Mouse (Mus musculus) layer of hippocampus, adult 2 months (tissue): ENCODE data around the gene Tmprss15. TPM values are rescaled to one million over a fixed set of nuclear protein-coding genes. Genes with fewer than 3 reads are reported as not detected.

Source experiments
- DNase-seq, 2 experiments: peaks; one replicate each; pipeline ENCODE4 v3.0.0; 2022; ENCODE audit warnings: low spot score in 2 of 2
- H3K27ac ChIP-seq: fragments of 200-600 bp; 2 replicates; pipeline ENCODE4 v1.8.1; 2022
- H3K4me3 ChIP-seq: fragments of 200-600 bp; 2 replicates; pipeline ENCODE4 v1.8.1; 2022; ENCODE audit warnings: mild to moderate bottlenecking
- CTCF ChIP-seq: fragments of 200-600 bp; conservative IDR thresholded peaks from 2 replicates; pipeline ENCODE4 v1.8.1; 2022; ENCODE audit warnings: antibody characterized with exemption, mild to moderate bottlenecking, moderate library complexity
- total RNA-seq, 2 experiments: library from RNA; stranded (reverse); gene quantifications; 2 replicates each; pipeline ENCODE4 v1.2.3; 2021

Tmprss15 gene
- total RNA-seq, 2 experiments from 2014 or later = not detected

DNA sequence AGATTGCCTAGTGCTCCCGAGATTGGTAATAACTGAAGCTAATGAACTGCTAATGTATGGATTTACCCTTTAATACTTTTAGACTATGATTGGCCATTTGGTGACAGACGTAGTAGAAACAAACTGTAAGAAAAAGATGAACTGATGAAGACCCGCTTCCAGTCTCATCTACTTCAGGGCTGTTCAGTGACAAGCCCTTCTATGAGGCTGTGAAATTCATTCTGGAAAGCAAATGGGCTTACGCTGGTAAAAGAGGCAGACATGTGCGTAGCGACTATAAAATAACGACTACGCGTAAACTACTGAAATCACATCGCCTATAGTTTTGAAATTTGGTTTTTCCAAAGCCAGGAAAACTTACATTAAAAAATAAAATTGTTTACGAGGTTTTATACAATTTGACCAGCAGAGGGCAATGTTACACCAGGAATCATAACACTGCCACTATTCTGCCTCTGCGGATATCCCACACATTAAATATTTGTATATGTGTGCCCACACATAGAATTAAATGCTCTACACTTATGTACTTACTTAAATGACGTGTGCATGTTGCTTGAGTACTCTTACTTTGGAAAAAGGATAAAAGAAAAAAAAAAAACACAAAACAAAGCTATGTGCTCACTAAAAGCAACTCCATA lies 121.7 kb downstream of the Tmprss15 start:
- Histone ChIP-seq H3K27ac (no peak overlapping the region), H3K4me3 (no peak overlapping the region)
- peak; percentile 82 for TF ChIP-seq CTCF
- peak in 1 of 2 experiments; percentile 5 for DNase-seq

DNA sequence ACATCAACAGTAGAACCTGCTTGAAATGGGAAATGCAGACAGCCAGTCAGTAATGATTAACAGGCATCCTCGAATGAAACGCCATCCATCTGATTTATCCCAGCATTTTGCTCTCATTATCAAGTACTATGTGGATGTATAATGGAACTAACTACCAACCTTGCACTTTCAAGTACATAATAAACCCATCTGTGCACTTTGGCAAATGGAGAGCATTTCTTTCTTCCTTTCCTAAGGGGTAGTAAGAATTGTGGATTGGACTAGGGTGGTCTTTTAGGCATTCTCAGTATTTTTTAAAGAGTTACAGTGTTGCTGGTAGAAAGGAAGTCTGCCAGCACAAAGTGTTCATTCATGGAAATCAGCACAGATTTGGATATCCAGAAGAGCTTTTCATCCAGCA lies 133.5 kb downstream of the Tmprss15 start:
- Histone ChIP-seq H3K4me3 (no peak overlapping the region), H3K27ac (no peak overlapping the region)
- TF ChIP-seq CTCF = no peak
- no peak for DNase-seq

DNA sequence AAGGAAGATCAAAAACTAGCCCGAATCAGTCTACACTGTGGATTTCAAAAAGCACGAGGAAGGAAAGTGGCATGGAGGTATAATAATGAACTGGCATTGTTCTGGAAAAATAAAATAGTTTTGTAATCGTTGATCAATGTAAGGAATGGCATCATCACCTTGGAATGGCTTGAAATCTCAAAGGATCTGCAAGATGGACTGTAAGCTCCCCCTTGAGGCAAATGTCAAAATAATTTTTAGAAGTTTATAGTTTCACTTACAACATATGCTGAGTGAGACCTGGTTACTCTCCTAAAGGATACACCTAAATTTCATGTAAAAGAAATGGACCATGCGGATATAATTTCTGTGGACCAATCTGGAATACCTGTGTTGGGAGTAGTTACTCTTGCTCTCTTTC lies 140.5 kb downstream of the Tmprss15 start:
- Histone ChIP-seq H3K4me3 (no peak overlapping the region), H3K27ac (no peak overlapping the region)
- peak; percentile 78 for TF ChIP-seq CTCF
- DNase-seq = no peak

DNA sequence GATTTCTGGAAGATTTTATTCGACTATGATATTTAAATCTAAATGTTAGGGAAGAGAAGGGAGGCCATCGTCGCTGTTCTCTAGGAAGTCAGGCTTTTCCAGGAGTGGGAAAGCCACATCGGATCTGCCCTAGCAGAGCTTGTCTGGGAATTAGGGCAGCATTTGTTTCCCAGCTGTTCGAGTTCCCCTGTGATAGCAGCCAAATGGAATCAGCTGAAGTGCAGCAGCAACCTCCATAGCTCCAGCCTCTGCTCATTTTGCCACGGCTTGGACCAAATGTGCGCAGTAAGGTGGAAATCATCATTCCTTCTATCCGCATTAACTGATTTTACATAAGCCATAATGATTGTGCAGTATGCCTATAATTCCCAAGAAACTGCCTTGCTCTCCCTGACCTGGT lies 153.1 kb downstream of the Tmprss15 start:
- no peak for TF ChIP-seq CTCF
- no peak for DNase-seq
- H3K27ac ChIP-seq = no peak overlapping the region

DNA sequence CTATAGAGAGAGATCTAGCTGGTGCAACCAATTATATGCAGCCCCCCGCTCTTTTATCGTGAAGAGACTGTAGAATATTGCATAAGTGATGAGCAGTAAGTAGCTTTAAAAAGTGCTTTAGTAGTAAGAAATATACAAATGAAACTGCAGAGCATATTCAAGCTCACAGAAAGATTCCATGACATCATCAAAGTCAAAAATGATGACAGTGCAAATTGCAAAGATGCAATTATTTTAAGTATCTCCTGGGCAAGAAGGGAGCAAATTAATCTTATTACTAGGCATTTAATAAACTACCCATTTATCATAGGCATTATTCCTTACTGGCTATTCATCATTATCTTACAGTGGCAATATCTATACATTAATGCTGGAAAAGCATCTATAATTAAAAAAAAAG lies 156.6 kb downstream of the Tmprss15 start:
- no peak for TF ChIP-seq CTCF
- Histone ChIP-seq H3K27ac (no peak overlapping the region), H3K4me3 (no peak overlapping the region)
- no peak for DNase-seq

More for the DNA sequence above, 153.1 kb downstream of the Tmprss15 start:
- no peak overlapping the region for H3K4me3 ChIP-seq

DNA sequence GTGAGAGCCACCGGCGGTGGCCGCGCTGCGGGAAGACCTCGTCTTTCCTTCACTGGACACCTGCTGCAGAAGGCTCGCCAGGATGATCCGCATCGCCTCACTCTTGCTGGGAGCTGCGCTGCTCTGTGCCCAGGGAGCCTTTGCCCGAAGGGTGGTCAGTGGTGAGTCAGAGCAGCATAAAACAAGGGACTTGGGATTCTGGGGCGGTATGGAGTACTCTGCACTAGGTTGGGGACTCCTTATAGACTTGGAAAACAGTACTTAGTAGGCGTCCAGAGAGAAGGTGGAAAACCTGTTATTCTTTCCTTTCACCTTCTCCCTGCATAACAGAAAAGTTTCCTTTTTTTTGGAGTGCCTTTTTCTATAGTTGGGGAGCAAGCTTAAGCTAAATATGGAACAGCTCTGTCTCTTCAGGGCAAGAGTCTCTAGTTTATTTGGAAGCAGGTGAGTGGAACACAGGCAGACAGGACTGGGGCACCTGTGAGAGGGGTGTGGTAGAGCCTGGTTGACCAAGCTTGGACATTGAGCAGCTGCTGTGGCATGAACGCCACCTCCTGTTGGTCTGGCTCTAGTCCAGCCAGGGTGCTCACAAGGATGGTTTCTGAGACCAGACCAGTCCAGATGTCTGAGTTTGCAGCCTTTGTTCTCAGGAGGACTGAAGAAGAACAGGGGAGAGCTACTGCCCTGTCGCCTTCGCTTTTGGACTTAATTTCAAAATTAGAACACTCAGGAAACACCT lies 159.4 kb downstream of the Tmprss15 start:
- TF ChIP-seq CTCF = no peak
- Histone ChIP-seq H3K27ac (no peak overlapping the region), H3K4me3 (peak overlapping the region; percentile 54)
- no peak for DNase-seq

DNA sequence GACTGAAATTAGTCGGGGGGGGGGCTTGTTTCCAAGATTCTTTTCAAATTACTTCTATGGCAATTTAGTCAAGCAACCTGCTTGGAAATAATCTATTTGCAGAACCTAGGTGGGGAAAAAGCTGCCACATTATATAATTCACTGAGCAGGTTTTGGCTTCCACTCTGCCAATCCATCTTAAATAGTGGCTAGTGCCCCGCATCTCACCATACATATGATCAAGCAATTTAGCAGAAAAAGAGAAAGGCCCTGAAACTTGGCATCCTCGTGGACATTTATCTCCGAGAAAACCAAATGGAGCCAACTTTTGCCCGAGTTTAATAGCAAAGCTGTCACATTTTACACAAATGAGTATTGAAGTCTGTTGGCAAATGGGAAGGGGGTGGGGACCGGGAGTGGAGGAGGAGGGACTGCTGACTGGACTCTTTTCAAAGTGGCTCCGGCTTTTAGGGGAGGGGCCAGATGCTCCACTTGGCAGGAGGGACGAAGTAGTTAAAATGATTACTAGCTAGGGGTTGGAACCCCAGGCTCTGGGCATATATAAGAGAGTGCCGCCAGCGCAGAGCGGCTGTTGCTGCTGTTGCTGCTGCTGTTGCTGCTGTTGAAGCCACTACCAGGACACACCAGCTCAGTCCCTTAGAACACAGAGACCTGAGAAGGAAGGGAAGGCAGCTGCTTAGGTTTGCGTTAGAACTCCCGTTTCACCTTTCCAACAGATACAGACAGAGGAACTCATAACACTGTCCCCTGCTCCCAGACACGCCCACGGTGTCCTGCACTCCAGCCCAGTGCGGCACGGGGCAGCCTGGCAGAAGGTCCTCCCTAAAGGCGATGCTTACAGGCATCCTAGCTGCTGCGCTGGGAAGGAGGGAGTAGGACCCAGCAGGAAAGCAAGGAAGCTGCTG lies 160.3 kb downstream of the Tmprss15 start, which contains the start of gene Chodl:
TSS of gene Chodl (plus strand) at position 567 of the 905 bp plus-strand sequence.
- no peak for TF ChIP-seq CTCF
- Histone ChIP-seq H3K4me3 (peak within 1 kb of the TSS; percentile 54), H3K27ac (no peak within 1 kb of the TSS)
- DNase-seq = peak in 1 of 2 experiments; percentile 12

DNA sequence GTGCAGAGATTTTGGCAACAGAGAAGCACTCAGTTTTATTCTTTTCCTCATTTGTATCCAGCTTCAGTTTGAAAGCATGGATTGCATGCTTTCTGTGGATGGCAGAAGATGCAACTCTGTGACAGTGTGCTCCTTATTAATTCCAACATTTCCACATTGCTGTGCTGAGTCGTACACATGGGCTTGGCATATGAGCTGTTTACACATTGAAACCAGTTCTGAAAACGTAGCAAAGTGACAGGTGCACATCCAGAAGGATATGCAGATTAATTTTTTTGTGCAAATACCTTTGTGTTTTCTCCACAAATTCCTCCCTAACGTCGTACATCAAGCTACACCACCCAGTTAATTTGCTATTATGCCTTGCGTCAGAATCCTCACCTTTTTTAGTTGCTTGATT lies 168.3 kb downstream of the Tmprss15 start:
- Histone ChIP-seq H3K27ac (no peak overlapping the region), H3K4me3 (no peak overlapping the region)
- TF ChIP-seq CTCF = no peak
- DNase-seq = no peak

Other genes with a start within 250 kb of the Tmprss15 start
- under 1 TPM; 0.20 to 0.61 TPM for gene Chodl, start 160.1 kb downstream of the Tmprss15 start, total RNA-seq